Mouse (Mus musculus) hindbrain, embryonic 11.5 days (tissue): Measurements from ENCODE around the gene Galns. TPM values are rescaled to one million over a fixed set of nuclear protein-coding genes. Genes with fewer than 3 reads are reported as not detected.
A peak's percentile ranks its signal among the peaks of the same experiment; 100 is the strongest.

Experiments used
- ATAC-seq: fragments of 200-750 bp; cut with Nextera tagmentation; 2 replicates; pipeline ENCODE4 v1.8.0; 2017; ENCODE audit warnings: mild to moderate bottlenecking, moderate TSS enrichment, moderate library complexity; ENCODE audit not compliant: low FRiP score
- DNase-seq: peaks from one replicate; pipeline ENCODE4 v3.0.0-alpha.2; 2015; ENCODE audit warnings: low spot score
- H3K27ac ChIP-seq: fragments of 300-500 bp; sonication (generic); 2 replicates; pipeline ENCODE4 v1.5.1; 2014; ENCODE audit warnings: mild to moderate bottlenecking, low read depth, low read length
- H3K27me3 ChIP-seq: fragments of 300-500 bp; sonication (generic); 2 replicates; pipeline ENCODE4 v1.6.1; 2014; ENCODE audit warnings: mild to moderate bottlenecking, low read length, moderate library complexity, mixed read lengths; ENCODE audit not compliant: control insufficient read depth, insufficient read depth
- H3K36me3 ChIP-seq: fragments of 300-500 bp; sonication (generic); 2 replicates; pipeline ENCODE4 v1.6.1; 2014; ENCODE audit warnings: mild to moderate bottlenecking, low read length, moderate library complexity, mixed read lengths; ENCODE audit not compliant: control insufficient read depth, insufficient read depth
- H3K4me1 ChIP-seq: fragments of 300-500 bp; sonication (generic); replicated peaks from 2 replicates; pipeline ENCODE4 v1.6.1; 2014; ENCODE audit warnings: low read length, mixed read lengths; ENCODE audit not compliant: control insufficient read depth, insufficient read depth
- H3K4me2 ChIP-seq: fragments of 300-500 bp; sonication (generic); replicated peaks from 2 replicates; pipeline ENCODE4 v1.6.1; 2014; ENCODE audit warnings: mild to moderate bottlenecking, low read depth, low read length
- H3K4me3 ChIP-seq: fragments of 300-500 bp; sonication (generic); 2 replicates; pipeline ENCODE4 v1.5.1; 2014; ENCODE audit warnings: low read depth, low read length
- H3K9ac ChIP-seq: fragments of 300-500 bp; sonication (generic); 2 replicates; pipeline ENCODE4 v1.6.1; 2014; ENCODE audit warnings: low read depth, low read length
- H3K9me3 ChIP-seq: fragments of 300-500 bp; sonication (generic); 2 replicates; pipeline ENCODE4 v1.6.1; 2016; ENCODE audit warnings: low read length; ENCODE audit not compliant: control insufficient read depth
- WGBS: fragments of 180-500 bp; shearing (Covaris S2); extraction: QIAGEN DNeasy Blood & Tissue Kit; methylation state at CpG from one replicate; pipeline ENCODE4 v1.1.7; 2014; 5-methylcytosine and 5-hydroxymethylcytosine counted together
- polyA plus RNA-seq: library from polyadenylated mRNA; unstranded; fragments of >200 nt; fragmentation: Nextera tagmentation; extraction: Ambion mirVana; gene quantifications from 2 replicates; pipeline ENCODE4 v1.2.1, GENCODE M21; 2014

Galns gene
- polyA plus RNA-seq, 1 experiment from 2014 or later: 4.7 TPM

DNA sequence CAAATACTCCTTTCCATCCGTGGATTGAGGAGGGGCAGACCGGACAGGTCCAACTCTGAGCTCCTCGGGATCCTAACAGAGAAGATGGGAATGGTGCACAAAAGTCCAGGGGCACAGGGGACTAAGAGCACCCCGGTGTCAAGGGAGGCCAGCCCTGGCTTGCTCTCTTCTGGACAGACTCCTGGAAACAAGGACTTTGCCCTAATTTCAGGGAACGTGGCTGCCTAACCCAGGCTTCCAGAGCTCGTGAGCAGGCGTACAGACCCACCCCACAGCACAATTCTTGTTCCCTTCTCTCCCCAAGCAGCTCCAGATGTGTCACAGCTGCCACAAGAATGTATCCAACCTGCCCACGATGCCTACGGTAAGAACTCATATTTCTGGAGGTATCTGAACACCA, 14.5 kb upstream of the Galns start:
- 0 out of 2 replicates have a peak, but pooled peaks cover 2% of the 10 kb centered on the region for H3K4me1 ChIP-seq
- DNase-seq (no peak), ATAC-seq (no peak)
- no peaks in the 10 kb centered on the region for H3K36me3 ChIP-seq
- H3K4me2 ChIP-seq: no peak overlapping the region
- H3K9me3 ChIP-seq: no peaks in the 10 kb centered on the region
- H3K27ac ChIP-seq: no peak overlapping the region
- WGBS: 84% methylated on average over 9 of the region's 9 CpGs
- H3K9ac ChIP-seq: no peak overlapping the region
- no peaks in the 10 kb centered on the region for H3K27me3 ChIP-seq
- no peak overlapping the region for H3K4me3 ChIP-seq

DNA sequence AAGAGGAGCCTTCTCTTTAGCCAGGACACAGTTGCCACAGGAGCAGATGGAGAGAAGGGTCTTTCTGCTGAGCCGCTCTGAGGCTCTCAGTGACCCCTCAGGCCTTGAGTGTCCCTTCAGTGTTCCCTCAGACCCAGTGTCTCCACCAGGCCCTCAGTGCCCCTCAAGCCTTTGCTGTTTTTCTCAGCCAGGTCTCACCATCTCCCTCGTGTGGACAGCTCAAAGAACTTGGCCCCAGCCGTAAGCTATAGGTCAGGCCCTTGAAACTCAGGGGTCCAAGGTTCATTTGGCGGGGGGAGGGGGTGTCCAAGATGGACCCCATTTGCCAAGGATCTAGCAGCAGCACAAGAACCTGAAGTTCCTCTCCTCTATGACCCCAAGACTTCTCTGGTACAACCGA, 13.4 kb upstream of the Galns start:
- ATAC-seq (no peak), DNase-seq (no peak)
- 69% methylated on average over 5 of the region's 5 CpGs for WGBS
- Histone ChIP-seq H3K4me3 (no peak overlapping the region), H3K27ac (no peak overlapping the region), H3K27me3 (no peaks in the 10 kb centered on the region), H3K4me1 (no peaks in the 10 kb centered on the region), H3K9ac (no peak overlapping the region), H3K36me3 (no peaks in the 10 kb centered on the region), H3K9me3 (no peaks in the 10 kb centered on the region), H3K4me2 (no peak overlapping the region)

DNA sequence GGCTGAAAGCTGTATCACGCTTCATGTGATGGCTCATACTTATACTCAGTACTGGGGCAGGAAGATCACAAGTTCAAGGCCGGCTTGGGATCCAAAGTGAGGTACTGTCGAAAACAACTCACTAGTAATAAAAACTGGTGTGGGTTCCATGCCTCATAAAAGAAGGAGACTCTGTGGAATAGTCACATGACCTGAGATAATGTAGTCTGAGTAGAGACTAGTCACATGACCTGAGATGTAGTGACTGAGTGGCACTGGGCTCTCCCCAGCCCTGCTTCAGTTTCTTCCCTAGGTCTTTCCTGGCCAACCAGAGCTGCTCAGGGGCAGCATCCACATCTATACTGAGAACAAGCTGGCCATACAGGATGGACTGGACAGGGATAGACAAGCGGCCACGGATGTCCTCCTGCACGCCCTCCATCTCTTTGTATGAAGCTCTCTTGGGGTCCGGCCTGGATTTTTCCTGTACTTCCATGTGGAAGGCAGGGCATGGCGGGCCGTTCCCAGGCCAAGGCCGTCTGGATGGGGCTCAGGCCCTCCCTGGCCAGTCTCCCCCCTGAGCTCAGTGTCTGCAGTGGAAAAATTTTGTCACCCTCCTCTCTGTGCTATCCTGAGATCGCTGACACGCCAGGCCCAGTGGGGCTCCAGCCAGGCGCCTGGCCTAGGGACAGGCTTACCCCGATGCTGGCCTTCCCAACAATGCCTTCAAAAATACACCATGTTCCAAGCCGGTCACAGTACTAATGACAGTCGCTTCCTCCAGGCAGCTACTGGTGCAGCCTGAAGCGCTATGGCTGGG, 12.8 kb upstream of the Galns start:
- DNase-seq: no peak

DNA sequence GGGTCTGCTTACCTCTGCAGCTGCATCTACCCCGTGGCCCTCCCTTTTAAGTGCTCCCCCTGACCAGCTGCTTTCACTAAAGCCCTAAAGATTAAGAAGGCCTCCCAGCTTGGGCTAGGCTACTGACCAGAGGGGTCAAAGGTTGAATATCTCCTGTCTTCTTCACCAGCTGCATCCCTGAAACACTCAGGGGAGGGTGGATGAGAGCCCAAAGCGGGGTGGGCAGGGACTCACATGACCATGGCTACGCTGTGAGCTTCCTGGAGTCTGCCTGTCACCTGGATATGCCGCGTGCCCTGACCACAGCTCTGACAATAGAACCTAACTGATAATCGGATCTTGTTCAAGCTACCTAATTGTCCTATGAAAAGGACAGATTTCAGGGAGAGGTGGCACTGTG, 11.5 kb upstream of the Galns start, which contains the start of gene Pabpn1l:
Pabpn1l (minus strand) TSS at position 13 of the 400 bp plus-strand sequence.
- H3K4me3 ChIP-seq: no peak within 1 kb of the TSS
- DNase-seq (no peak), ATAC-seq (no peak)
- H3K27ac ChIP-seq: no peak within 1 kb of the TSS
- no peak within 1 kb of the TSS for H3K4me2 ChIP-seq
- WGBS: 69% methylated on average over 6 of the region's 6 CpGs
- H3K9ac ChIP-seq: no peak within 1 kb of the TSS
- H3K27me3 ChIP-seq: no peaks in the 10 kb centered on the region
- no peaks in the 10 kb centered on the region for H3K4me1 ChIP-seq
- H3K9me3 ChIP-seq: no peaks in the 10 kb centered on the region
- H3K36me3 ChIP-seq: no peaks in the 10 kb centered on the region

More for the DNA sequence above, 12.8 kb upstream of the Galns start:
- WGBS: 91% methylated on average over 17 of the region's 17 CpGs
- H3K27me3 ChIP-seq: no peaks in the 10 kb centered on the region
- H3K4me3 ChIP-seq: no peak overlapping the region
- no peak overlapping the region for H3K4me2 ChIP-seq
- no peak overlapping the region for H3K9ac ChIP-seq
- no peaks in the 10 kb centered on the region for H3K9me3 ChIP-seq
- H3K36me3 ChIP-seq: no peaks in the 10 kb centered on the region
- no peak for ATAC-seq
- H3K27ac ChIP-seq: no peak overlapping the region
- no peaks in the 10 kb centered on the region for H3K4me1 ChIP-seq

DNA sequence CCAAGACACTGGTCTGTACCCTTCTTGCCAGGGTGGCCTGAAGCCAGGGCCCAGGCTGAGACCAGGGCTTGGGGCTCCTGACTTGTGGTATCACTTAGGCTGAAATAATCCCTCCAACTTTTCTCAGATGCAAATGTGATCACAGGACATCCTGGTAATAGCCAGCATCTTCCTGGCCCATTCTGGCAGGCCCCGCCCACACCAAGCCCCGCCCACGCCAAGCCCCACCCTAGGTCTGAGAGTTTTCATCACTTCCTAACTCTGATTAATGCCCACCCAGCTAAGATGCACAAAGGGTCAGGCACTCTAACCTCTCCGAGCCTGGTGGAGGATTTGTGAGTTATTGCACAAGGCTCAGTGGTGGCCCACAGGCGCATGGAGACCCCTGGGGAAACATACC, 9.2 kb upstream of the Galns start:
- Histone ChIP-seq H3K4me2 (no peak overlapping the region), H3K9me3 (no peaks in the 10 kb centered on the region), H3K4me3 (no peak overlapping the region), H3K4me1 (no peaks in the 10 kb centered on the region), H3K27me3 (no peaks in the 10 kb centered on the region), H3K9ac (no peak overlapping the region), H3K27ac (no peak overlapping the region), H3K36me3 (no peaks in the 10 kb centered on the region)
- 42% methylated on average over 5 of the region's 5 CpGs for WGBS
- DNase-seq (no peak), ATAC-seq (no peak)

DNA sequence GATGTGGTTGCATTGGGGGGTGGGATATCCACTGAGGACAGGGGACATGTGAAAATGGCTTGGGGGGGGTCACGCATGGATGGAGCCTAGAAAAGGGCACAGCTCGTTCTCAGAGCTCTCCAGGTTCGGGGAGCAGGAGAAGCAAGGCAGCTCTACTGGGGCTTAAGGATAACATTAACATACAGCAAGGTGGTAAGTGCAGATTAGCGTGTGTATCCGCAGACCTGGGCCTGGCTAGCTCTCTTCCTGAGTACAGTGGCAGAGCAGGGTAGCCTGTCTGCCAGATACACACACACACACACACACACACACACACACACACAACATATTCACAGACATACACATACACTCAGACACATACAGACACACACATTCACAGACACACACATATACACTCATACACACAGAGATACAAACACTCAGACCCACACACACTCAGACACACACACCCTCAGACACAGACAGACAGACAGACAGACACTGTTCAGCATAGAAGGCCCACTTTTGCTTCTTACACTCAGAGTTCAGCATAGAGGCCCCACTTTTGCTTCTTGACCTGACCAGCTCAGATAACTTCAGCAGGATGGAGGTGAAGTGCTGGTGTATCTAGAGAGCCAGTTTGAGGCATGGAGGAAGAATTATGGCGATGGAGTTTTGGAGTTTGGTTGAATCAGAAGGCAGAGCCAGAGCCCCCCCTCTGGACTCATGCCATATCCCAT, 7.6 kb upstream of the Galns start:
- WGBS: 78% methylated on average over 6 of the region's 6 CpGs
- DNase-seq (no peak), ATAC-seq (no peak)
- Histone ChIP-seq H3K4me2 (no peak overlapping the region), H3K9me3 (no peaks in the 10 kb centered on the region), H3K4me1 (no peaks in the 10 kb centered on the region), H3K27ac (no peak overlapping the region), H3K27me3 (no peaks in the 10 kb centered on the region), H3K9ac (no peak overlapping the region), H3K4me3 (no peak overlapping the region), H3K36me3 (no peaks in the 10 kb centered on the region)

DNA sequence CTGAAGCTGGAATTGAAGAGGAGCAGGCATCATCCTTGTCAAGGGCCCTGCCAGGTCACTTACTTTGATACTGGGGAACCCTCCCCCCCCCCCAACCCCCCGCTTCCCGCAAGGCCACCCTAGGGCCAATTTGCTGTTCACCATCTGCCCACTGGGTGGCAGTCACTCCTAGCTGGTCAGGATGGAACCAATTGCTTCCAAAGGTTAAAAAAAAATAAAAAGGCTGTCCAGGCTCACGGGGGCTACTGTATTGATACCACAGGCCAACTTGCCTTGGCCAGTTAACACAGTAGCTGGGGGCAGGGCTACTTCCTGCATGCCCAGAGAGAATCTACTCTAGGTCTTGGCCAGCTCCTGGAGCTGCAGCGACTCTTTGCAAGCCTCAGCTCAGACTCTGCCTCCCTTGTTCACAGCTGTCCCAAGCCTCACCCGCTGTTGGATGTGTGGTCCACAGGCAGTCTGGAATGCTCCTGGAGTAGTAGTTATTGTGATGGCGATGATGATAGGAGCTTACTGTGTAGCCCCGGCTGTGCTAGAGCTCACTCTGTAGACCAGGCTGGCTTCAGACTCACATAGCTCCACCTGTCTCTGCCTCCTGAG, 6.8 kb upstream of the Galns start:
- peak; percentile 91 for DNase-seq
- no peaks in the 10 kb centered on the region for H3K9me3 ChIP-seq
- no peaks in the 10 kb centered on the region for H3K36me3 ChIP-seq
- H3K4me1 ChIP-seq: no peaks in the 10 kb centered on the region
- H3K27ac ChIP-seq: no peak overlapping the region
- H3K27me3 ChIP-seq: no peaks in the 10 kb centered on the region
- 38% methylated on average over 5 of the region's 7 CpGs for WGBS
- no peak overlapping the region for H3K4me3 ChIP-seq
- no peak overlapping the region for H3K4me2 ChIP-seq
- ATAC-seq: 0 out of 2 replicates have a peak, but pooled peaks have one; percentile 27
- H3K9ac ChIP-seq: no peak overlapping the region

DNA sequence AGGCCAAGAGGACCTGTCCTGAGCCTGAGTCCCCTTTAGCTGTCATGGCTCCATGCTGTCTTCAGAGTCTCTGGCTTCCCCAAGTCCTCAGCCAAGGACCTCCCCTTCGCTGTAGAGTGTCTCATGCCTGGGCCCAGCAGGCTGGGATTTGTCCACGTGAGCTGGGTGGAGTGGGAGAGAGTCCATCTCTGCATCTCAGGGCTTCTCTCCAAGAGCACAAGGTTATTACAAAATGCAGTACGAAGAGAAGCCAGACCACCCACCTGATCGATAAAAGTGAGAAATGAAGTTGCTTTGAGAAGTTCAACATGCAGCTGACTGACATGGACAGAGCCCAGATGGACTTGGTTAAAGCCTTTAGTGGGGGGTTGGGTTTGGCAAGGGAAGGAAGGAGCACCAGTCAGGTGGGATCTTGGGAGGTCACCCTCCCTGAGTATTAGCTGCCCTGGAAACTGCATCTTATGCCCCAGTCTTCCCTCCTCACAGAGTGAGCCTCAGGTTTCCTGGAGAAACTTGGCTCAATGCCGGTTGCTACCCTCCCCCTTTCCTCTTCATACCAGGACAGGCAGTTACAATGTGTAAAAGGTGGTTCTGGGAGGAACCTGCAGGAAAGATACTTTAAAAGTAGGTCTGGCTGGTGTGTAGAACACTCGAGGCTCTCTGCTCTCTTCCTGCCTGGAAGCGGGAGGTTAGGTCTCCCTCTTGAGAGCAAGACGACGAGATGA, 5.1 kb upstream of the Galns start:
- no peaks in the 10 kb centered on the region for H3K27me3 ChIP-seq
- H3K9ac ChIP-seq: no peak overlapping the region
- no peak overlapping the region for H3K4me3 ChIP-seq
- no peaks in the 10 kb centered on the region for H3K9me3 ChIP-seq
- H3K36me3 ChIP-seq: no peaks in the 10 kb centered on the region
- ATAC-seq (no peak), DNase-seq (no peak)
- H3K4me2 ChIP-seq: no peak overlapping the region
- 71% methylated on average over 9 of the region's 9 CpGs for WGBS
- H3K4me1 ChIP-seq: no peaks in the 10 kb centered on the region
- H3K27ac ChIP-seq: no peak overlapping the region
